Mouse (Mus musculus): ENCODE results near the gene Dpp6. TPM values are rescaled to one million over a fixed set of nuclear protein-coding genes. Genes with fewer than 3 reads are reported as not detected.

Dpp6 gene
- polyA plus RNA-seq, 1 experiment from 2014 or later, result 1.3 TPM

- H3K4me1 ChIP-seq (replicated peaks; ENCODE audit: insufficient read depth, low read length), result no peaks in the 10 kb centered on the region
- H3K4me2 ChIP-seq (ENCODE audit: low read length), result no peak overlapping the region
- WGBS, result 74% methylated on average over 1 of the region's 1 CpGs
- no peak for ATAC-seq (replicated peaks; ENCODE audit: low FRiP score, low read depth)
- no peak overlapping the region for H3K9ac ChIP-seq (ENCODE audit: low read depth, low read length)
- no peak for DNase-seq (ENCODE audit: low spot score)
- no peak overlapping the region for H3K4me3 ChIP-seq (replicated peaks; ENCODE audit: low read depth, low read length)
- no peak for TF ChIP-seq CTCF (IDR thresholded peaks at IDR 0.05; ENCODE audit: low read depth)
- no peaks in the 10 kb centered on the region for H3K27me3 ChIP-seq (ENCODE audit: insufficient read depth, low read length)
- H3K9me3 ChIP-seq (replicated peaks; ENCODE audit: low read length), result no peaks in the 10 kb centered on the region
- no peaks in the 10 kb centered on the region for H3K36me3 ChIP-seq (ENCODE audit: insufficient read depth, low read length)
- H3K27ac ChIP-seq, result no peak overlapping the region
Measured at GRCm38 (mm10) chr5:27317832-27318231, 500.8 kb downstream of the Dpp6 start.

- Histone ChIP-seq H3K4me3 (replicated peaks; ENCODE audit: low read depth, low read length) (no peak overlapping the region), H3K27me3 (ENCODE audit: insufficient read depth, low read length) (no peaks in the 10 kb centered on the region), H3K4me1 (replicated peaks; ENCODE audit: insufficient read depth, low read length) (no peaks in the 10 kb centered on the region), H3K27ac (no peak overlapping the region), H3K36me3 (ENCODE audit: insufficient read depth, low read length) (no peaks in the 10 kb centered on the region), H3K4me2 (ENCODE audit: low read length) (no peak overlapping the region), H3K9ac (ENCODE audit: low read depth, low read length) (no peak overlapping the region), H3K9me3 (replicated peaks; ENCODE audit: low read length) (no peaks in the 10 kb centered on the region)
- DNase-seq (ENCODE audit: low spot score) (no peak), ATAC-seq (replicated peaks; ENCODE audit: low FRiP score, low read depth) (no peak)
- TF ChIP-seq CTCF (IDR thresholded peaks at IDR 0.05; ENCODE audit: low read depth), result no peak
- WGBS, result 82% methylated on average over 4 of the region's 4 CpGs
Measured at GRCm38 (mm10) chr5:27319731-27320130, 502.7 kb downstream of the Dpp6 start.

DNA sequence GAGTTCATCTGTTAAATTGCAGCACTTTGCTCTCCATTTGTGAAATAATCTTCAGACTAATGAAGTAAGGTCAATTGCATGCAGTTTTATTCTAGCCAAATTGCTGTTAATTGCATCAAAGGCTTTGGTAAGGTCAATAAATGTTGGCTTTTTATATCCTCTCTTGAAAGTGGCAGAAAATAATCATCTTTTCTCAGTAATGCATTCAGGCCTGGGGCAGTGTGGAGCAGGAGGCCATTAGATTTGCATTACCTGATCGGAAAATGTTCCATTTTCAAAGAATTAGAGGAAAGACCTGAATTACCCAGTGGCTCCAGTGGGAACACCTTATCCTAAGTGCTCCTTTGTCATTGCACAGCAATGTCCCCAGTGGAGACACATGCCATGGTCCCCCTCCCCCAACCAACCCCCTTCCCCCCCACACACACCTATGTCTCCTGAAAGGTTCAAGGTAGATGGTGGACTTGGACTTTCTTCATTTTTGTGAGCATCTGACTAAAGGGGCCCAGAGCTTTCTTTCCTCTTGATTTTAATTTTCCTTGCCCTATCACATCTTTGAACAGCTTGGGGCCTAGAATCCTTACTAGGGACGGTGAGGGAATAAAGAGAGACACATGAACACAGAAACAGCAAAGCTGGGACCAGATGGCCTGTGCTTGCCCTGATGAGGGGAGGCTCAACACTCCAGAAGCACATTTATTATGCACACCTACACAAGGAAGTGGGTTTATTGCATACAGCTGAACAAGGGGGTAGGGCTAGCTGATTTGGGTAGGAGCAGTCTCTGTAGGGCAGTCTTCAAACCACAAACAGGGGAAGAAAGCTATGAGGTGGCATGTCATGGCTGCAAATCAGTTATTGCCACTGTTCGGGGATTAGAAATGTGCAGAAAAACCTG lies 506.1 kb downstream of the Dpp6 start:
- WGBS, result 65% methylated on average over 3 of the region's 3 CpGs

GRCm38 (mm10) chr5:27324346-27324928 lies 507.4 kb downstream of the Dpp6 start:
- Histone ChIP-seq H3K36me3 (ENCODE audit: insufficient read depth, low read length) (no peaks in the 10 kb centered on the region), H3K4me2 (ENCODE audit: low read length) (no peak overlapping the region), H3K4me3 (replicated peaks; ENCODE audit: low read depth, low read length) (no peak overlapping the region), H3K27me3 (ENCODE audit: insufficient read depth, low read length) (no peaks in the 10 kb centered on the region), H3K4me1 (replicated peaks; ENCODE audit: insufficient read depth, low read length) (no peaks in the 10 kb centered on the region), H3K9ac (ENCODE audit: low read depth, low read length) (no peak overlapping the region), H3K27ac (no peak overlapping the region), H3K9me3 (replicated peaks; ENCODE audit: low read length) (no peaks in the 10 kb centered on the region)
- no peak for ATAC-seq (replicated peaks; ENCODE audit: low FRiP score, low read depth)
- no peak for TF ChIP-seq CTCF (IDR thresholded peaks at IDR 0.05; ENCODE audit: low read depth)
- WGBS, result 28% methylated on average over 3 of the region's 3 CpGs
- DNase-seq (ENCODE audit: low spot score), result peak; percentile 37

More for the DNA sequence above, 506.1 kb downstream of the Dpp6 start:
- H3K4me1 ChIP-seq (replicated peaks; ENCODE audit: insufficient read depth, low read length), result no peaks in the 10 kb centered on the region
- no peak for DNase-seq (ENCODE audit: low spot score)
- no peak overlapping the region for H3K4me2 ChIP-seq (ENCODE audit: low read length)
- no peak overlapping the region for H3K4me3 ChIP-seq (replicated peaks; ENCODE audit: low read depth, low read length)
- no peak overlapping the region for H3K9ac ChIP-seq (ENCODE audit: low read depth, low read length)
- no peak for TF ChIP-seq CTCF (IDR thresholded peaks at IDR 0.05; ENCODE audit: low read depth)
- H3K36me3 ChIP-seq (ENCODE audit: insufficient read depth, low read length), result no peaks in the 10 kb centered on the region
- no peak overlapping the region for H3K27ac ChIP-seq
- no peaks in the 10 kb centered on the region for H3K9me3 ChIP-seq (replicated peaks; ENCODE audit: low read length)
- ATAC-seq (replicated peaks; ENCODE audit: low FRiP score, low read depth), result no peak
- H3K27me3 ChIP-seq (ENCODE audit: insufficient read depth, low read length), result no peaks in the 10 kb centered on the region

- no peaks in the 10 kb centered on the region for H3K9me3 ChIP-seq (replicated peaks; ENCODE audit: low read length)
- ATAC-seq (replicated peaks; ENCODE audit: low FRiP score, low read depth) (no peak), DNase-seq (ENCODE audit: low spot score) (no peak)
- H3K27ac ChIP-seq, result no peak overlapping the region
- 74% methylated on average over 2 of the region's 2 CpGs for WGBS
- no peak for TF ChIP-seq CTCF (IDR thresholded peaks at IDR 0.05; ENCODE audit: low read depth)
- H3K9ac ChIP-seq (ENCODE audit: low read depth, low read length), result no peak overlapping the region
- H3K36me3 ChIP-seq (ENCODE audit: insufficient read depth, low read length), result no peaks in the 10 kb centered on the region
- H3K27me3 ChIP-seq (ENCODE audit: insufficient read depth, low read length), result no peaks in the 10 kb centered on the region
- no peaks in the 10 kb centered on the region for H3K4me1 ChIP-seq (replicated peaks; ENCODE audit: insufficient read depth, low read length)
- H3K4me2 ChIP-seq (ENCODE audit: low read length), result no peak overlapping the region
- no peak overlapping the region for H3K4me3 ChIP-seq (replicated peaks; ENCODE audit: low read depth, low read length)
Measured at GRCm38 (mm10) chr5:27336698-27337097, 519.7 kb downstream of the Dpp6 start.

DNA sequence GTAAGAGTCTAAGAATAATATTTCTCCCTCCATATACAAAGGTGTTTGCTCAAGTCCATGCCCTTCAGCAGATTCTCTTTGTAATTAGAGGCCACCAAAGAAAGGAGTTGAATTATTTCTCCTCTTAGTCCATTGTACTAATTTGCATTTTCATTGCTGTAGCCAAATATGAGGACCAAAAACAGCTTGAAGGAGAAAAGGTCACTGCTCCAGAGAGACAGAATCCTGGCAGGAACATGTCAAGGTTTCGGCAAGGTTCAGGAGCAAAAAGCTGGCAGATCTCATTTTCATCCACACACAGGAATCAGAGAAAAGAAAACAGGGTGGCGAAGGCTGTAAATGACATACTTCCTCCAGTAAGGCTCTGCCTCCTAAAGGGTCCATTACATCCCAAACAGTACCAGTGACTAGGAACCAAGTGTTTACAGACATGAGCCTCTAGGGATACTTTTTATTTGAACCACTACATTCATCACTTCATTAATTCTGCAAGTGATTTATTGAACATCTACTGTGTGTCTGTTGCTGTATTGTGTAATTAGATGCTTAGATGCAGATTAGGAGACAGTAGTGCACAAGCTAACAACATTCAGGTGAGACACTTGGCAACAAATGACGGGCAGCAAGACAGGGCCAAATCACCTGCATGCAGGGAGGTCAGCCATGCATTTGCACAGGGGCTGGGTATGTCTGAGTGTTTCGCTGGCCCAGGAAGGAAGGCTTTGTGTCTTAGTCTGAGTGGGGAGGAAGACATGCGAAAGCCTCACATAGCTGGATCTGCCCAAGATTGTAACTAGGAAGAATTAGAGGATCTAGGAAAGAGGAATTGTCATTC lies 522.4 kb downstream of the Dpp6 start:
- ATAC-seq (replicated peaks; ENCODE audit: low FRiP score, low read depth) (no peak), DNase-seq (ENCODE audit: low spot score) (peak; percentile 7)
- Histone ChIP-seq H3K4me3 (replicated peaks; ENCODE audit: low read depth, low read length) (no peak overlapping the region), H3K9me3 (replicated peaks; ENCODE audit: low read length) (no peaks in the 10 kb centered on the region), H3K27me3 (ENCODE audit: insufficient read depth, low read length) (no peaks in the 10 kb centered on the region), H3K27ac (no peak overlapping the region), H3K9ac (ENCODE audit: low read depth, low read length) (no peak overlapping the region), H3K4me2 (ENCODE audit: low read length) (no peak overlapping the region), H3K4me1 (replicated peaks; ENCODE audit: insufficient read depth, low read length) (no peaks in the 10 kb centered on the region), H3K36me3 (ENCODE audit: insufficient read depth, low read length) (no peaks in the 10 kb centered on the region)
- TF ChIP-seq CTCF (IDR thresholded peaks at IDR 0.05; ENCODE audit: low read depth), result no peak
- 64% methylated on average over 5 of the region's 5 CpGs for WGBS

Data from kidney, postnatal 0 days (tissue).